Mouse (Mus musculus) cerebellum, adult 2 months (tissue): ENCODE measurements around the gene Palld.

ENCODE experiments used
- CTCF ChIP-seq: fragments of 200-500 bp; IDR thresholded peaks from 2 replicates; pipeline ENCODE4 v1.5.1; 2011; ENCODE audit warnings: low read depth, mild to moderate bottlenecking, control low read depth, low read length, moderate library complexity, borderline replicate concordance; ENCODE audit not compliant: insufficient read depth
- POLR2A ChIP-seq: fragments of 200-500 bp; IDR thresholded peaks from 2 replicates; pipeline ENCODE4 v1.6.1; 2011; ENCODE audit warnings: low read length, control low read depth, borderline replicate concordance; ENCODE audit not compliant: insufficient read depth

DNA sequence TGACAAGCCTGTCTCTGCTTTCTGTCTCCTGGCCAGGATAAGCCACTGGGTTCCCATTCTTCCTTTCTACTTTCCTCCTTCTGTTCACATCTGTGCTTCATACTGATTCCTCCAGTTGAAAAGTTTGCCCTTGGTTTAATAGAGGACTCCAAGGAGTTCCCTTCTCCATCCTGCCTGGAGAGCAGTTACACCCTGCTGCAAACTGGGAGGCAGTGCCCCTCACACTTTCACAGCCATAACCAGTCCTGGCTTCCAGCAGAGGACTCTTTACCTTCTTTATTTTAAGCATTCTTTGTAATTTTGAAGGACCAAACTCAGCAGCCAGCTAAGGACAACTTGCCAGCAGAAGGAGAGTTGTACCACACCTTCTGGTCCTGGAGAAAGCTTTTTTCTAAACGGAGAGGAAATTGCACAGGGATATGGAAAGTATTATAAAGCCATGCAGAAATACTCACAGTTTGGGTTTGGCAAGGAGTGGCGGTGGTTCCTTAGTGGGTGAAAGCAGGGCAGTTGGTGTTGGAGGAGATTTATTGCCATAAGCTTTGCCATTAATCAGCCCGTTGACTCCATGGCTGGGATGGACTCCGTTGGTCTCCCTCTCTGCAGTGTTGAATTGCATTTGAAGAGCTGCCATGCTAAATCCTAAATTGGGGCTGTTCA, 218.1 kb downstream of the Palld start:
- TF ChIP-seq CTCF (no peak), POLR2A (no peak)
